15 mouse cellular contexts compared by ENCODE assay signal in genomic region chr17:84497972-84498604, GRCm38 (mm10). TPM values are rescaled to one million over a fixed set of nuclear protein-coding genes. Genes with fewer than 3 reads are reported as not detected.
DNase-seq lines count a peak whose midpoint lies in the region; TF ChIP-seq lines count a peak whose summit lies in the region.
"Had no signal": no experiment of that assay in that cellular context is flagged by ENCODE, and none has a peak within 500 bp of the region (broad histone marks: within the 10 kb centered on the region; RNA-seq: fewer than 3 reads in every experiment).

No protein-coding gene starts in this region.

- no peak for TF ChIP-seq POLR2A in heart, adult 2 months (IDR thresholded peaks at IDR 0.05; ENCODE audit: insufficient read depth, low read depth, low read length)

- no peaks in the 10 kb centered on the region for H3K27me3 ChIP-seq in heart, adult 2 months (ENCODE audit: control insufficient read depth, insufficient read depth, low read length)
- H3K27me3 ChIP-seq: CH12.LX; neural tube, embryonic 13.5 days had no signal

- no peak for TF ChIP-seq EP300 in heart, adult 2 months (IDR thresholded peaks at IDR 0.05; ENCODE audit: insufficient read depth, low read depth, low read length)

- no peaks in the 10 kb centered on the region for H3K79me2 ChIP-seq in heart, adult 2 months (replicated peaks; ENCODE audit: control insufficient read depth, insufficient read depth, low read length)

- no peak for DNase-seq in heart, adult 2 months
- DNase-seq in heart, postnatal 4 days, result no peak
- DNase-seq in layer of hippocampus, adult 2 months (ENCODE audit: low spot score in 2 of 2), result no peak
- DNase-seq in layer of hippocampus, adult 18-20 months (ENCODE audit: low spot score in 2 of 2), result no peak
- peak; percentile 56 for DNase-seq in NIH3T3 (ENCODE audit: low read depth)
- peak; percentile 56 for DNase-seq in fibroblast of lung, adult 2 months (ENCODE audit: low read depth)
- DNase-seq in cerebellum, postnatal 36 days, result no peak
- DNase-seq: cerebellum, adult 2 months; forebrain, postnatal 0 days; liver, postnatal 0 days; thymus, adult 2 months had no signal

- no peak overlapping the region for H3K4me3 ChIP-seq in heart, adult 2 months
- H3K4me3 ChIP-seq in layer of hippocampus, adult 2 months, result no peak overlapping the region
- H3K4me3 ChIP-seq: limb, embryonic 10.5 days; midbrain, embryonic 10.5 days; neural tube, embryonic 13.5 days had no signal

- H3K9ac ChIP-seq in heart, adult 2 months (ENCODE audit: low read depth, low read length), result no peak overlapping the region
- H3K9ac ChIP-seq: forebrain, postnatal 0 days; liver, postnatal 0 days; neural tube, embryonic 13.5 days had no signal

- 64% methylated on average over 3 of the region's 3 CpGs for WGBS in heart, adult 2 months

- TF ChIP-seq CTCF in heart, adult 2 months (IDR thresholded peaks at IDR 0.05), result peak; percentile 43
- peak; percentile 62 for TF ChIP-seq CTCF in layer of hippocampus, adult 2 months (conservative IDR thresholded peaks at IDR 0.05)

- intact Hi-C loops in heart, adult 2 months (cut with DNase I), result no loop called here

- no peaks in the 10 kb centered on the region for H3K36me3 ChIP-seq in heart, adult 2 months (ENCODE audit: control insufficient read depth, insufficient read depth, low read length)
- H3K36me3 ChIP-seq: limb, embryonic 10.5 days; midbrain, embryonic 10.5 days; neural tube, embryonic 13.5 days had no signal

- H3K27ac ChIP-seq in heart, adult 2 months, result peak overlapping the region; percentile 6; the same call in 1 of the 2 replicates
- peak overlapping the region; percentile 8; the same call in 1 of the 2 replicates for H3K27ac ChIP-seq in layer of hippocampus, adult 2 months
- H3K27ac ChIP-seq: limb, embryonic 10.5 days; neural tube, embryonic 13.5 days had no signal

- no peaks in the 10 kb centered on the region; the same call in 1 of the 2 replicates for H3K4me1 ChIP-seq in heart, adult 2 months (ENCODE audit: control insufficient read depth, insufficient read depth, low read length)
- H3K4me1 ChIP-seq: limb, embryonic 10.5 days; neural tube, embryonic 13.5 days had no signal

RNA-seq across cellular contexts. Expression of gene Plekhh2, which starts 13.6 kb away (rescaled TPM):
- 1 to 10 TPM; 1.4 to 2.0 TPM for total RNA-seq in heart, adult 2 months (2021)
- 1.7 and 3.1 TPM in 2 replicates for polyA plus RNA-seq in heart, adult 2 months (2012; rRNA removed)
- total RNA-seq in heart, postnatal 4 days (2021), result 1 to 10 TPM; 6.3 to 6.4 TPM
- 1 to 10 TPM; 5.2 to 5.8 TPM for total RNA-seq in layer of hippocampus, adult 2 months (2021)
- 1 to 10 TPM; 5.0 to 5.9 TPM for total RNA-seq in layer of hippocampus, adult 18-20 months (2021)

RNA-seq across cellular contexts. Expression of gene Thada, which starts 32.1 kb away (rescaled TPM):
- 1 to 10 TPM; 7.7 to 8.3 TPM for total RNA-seq in heart, adult 2 months (2021)
- 5.0 and 6.3 TPM in 2 replicates for polyA plus RNA-seq in heart, adult 2 months (2012; rRNA removed)
- 10 to 100 TPM; 12.8 to 16.2 TPM for total RNA-seq in heart, postnatal 4 days (2021)
- 10 to 100 TPM; 14.8 to 17.3 TPM for total RNA-seq in layer of hippocampus, adult 2 months (2021)
- total RNA-seq in layer of hippocampus, adult 18-20 months (2021), result 10 to 100 TPM; 12.9 to 15.2 TPM

Comparison
In these comparisons a context has a peak if more than half of its experiments do, and no peak if none do; other contexts are left out.
1. DNase-seq: peak in NIH3T3 (single experiment) and fibroblast of lung, adult 2 months (single experiment); none in heart, adult 2 months (0 of 2), heart, postnatal 4 days (single experiment), layer of hippocampus, adult 2 months (0 of 2), layer of hippocampus, adult 18-20 months (0 of 2) and cerebellum, postnatal 36 days (0 of 2).